Mouse (Mus musculus) hindbrain, embryonic 14.5 days (tissue): ENCODE results near the gene Mad2l2. TPM values are rescaled to one million over a fixed set of nuclear protein-coding genes. Genes with fewer than 3 reads are reported as not detected.
A peak's percentile ranks its signal among the peaks of the same experiment; 100 is the strongest.

Source experiments
- ATAC-seq: fragments of 200-750 bp; cut with Nextera tagmentation; 2 replicates; pipeline ENCODE4 v1.8.0; 2017; ENCODE audit warnings: moderate number of reproducible peaks, mild to moderate bottlenecking, moderate TSS enrichment, moderate library complexity; ENCODE audit not compliant: low FRiP score
- DNase-seq: peaks from one replicate; pipeline ENCODE4 v3.0.0-alpha.2; 2015; ENCODE audit warnings: low spot score
- H3K27ac ChIP-seq: fragments of 300-500 bp; sonication (generic); 2 replicates; pipeline ENCODE4 v1.5.1; 2014; ENCODE audit warnings: mild to moderate bottlenecking, moderate library complexity
- H3K27me3 ChIP-seq: fragments of 300-500 bp; sonication (generic); 2 replicates; pipeline ENCODE4 v1.6.1; 2014; ENCODE audit warnings: mild to moderate bottlenecking, low read length, mixed read lengths; ENCODE audit not compliant: control insufficient read depth, insufficient read depth
- H3K36me3 ChIP-seq: fragments of 300-500 bp; sonication (generic); replicated peaks from 2 replicates; pipeline ENCODE4 v1.6.1; 2014; ENCODE audit not compliant: control insufficient read depth, insufficient read depth
- H3K4me1 ChIP-seq: fragments of 300-500 bp; sonication (generic); replicated peaks from 2 replicates; pipeline ENCODE4 v1.6.1; 2014; ENCODE audit warnings: antibody characterized with exemption, low read length, mixed read lengths; ENCODE audit not compliant: control insufficient read depth, insufficient read depth
- H3K4me2 ChIP-seq: fragments of 300-500 bp; sonication (generic); replicated peaks from 2 replicates; pipeline ENCODE4 v1.6.1; 2014; ENCODE audit warnings: mild to moderate bottlenecking, moderate library complexity
- H3K4me3 ChIP-seq: fragments of 300-500 bp; sonication (generic); replicated peaks from 2 replicates; pipeline ENCODE4 v1.5.1; 2014; ENCODE audit warnings: mild to moderate bottlenecking, low read length
- H3K9ac ChIP-seq: fragments of 300-500 bp; sonication (generic); 2 replicates; pipeline ENCODE4 v1.6.1; 2014
- H3K9me3 ChIP-seq: fragments of 300-500 bp; sonication (generic); 2 replicates; pipeline ENCODE4 v1.6.1; 2016; ENCODE audit warnings: low read length; ENCODE audit not compliant: control insufficient read depth
- WGBS: fragments of 180-500 bp; shearing (Covaris S2); extraction: QIAGEN DNeasy Blood & Tissue Kit; methylation state at CpG from one replicate; pipeline ENCODE4 v1.1.7; 2014; 5-methylcytosine and 5-hydroxymethylcytosine counted together
- polyA plus RNA-seq: library from polyadenylated mRNA; unstranded; fragments of >200 nt; fragmentation: Nextera tagmentation; extraction: Ambion mirVana; gene quantifications from 2 replicates; pipeline ENCODE4 v1.2.1, GENCODE M21; 2014

Gene Mad2l2
- polyA plus RNA-seq, 1 experiment from 2014 or later: 124 TPM

GRCm38 (mm10) chr4:148087091-148087906 lies 42.9 kb upstream of the Mad2l2 start:
- WGBS: 3% methylated on average over 25 of the region's 30 CpGs
- Histone ChIP-seq H3K27ac (0 out of 2 replicates have a peak overlapping the region, but pooled peaks have one; percentile 14), H3K27me3 (no peaks in the 10 kb centered on the region), H3K4me2 (peak overlapping the region; percentile 84), H3K36me3 (no peaks in the 10 kb centered on the region), H3K4me3 (peak overlapping the region; percentile 47), H3K9ac (peak overlapping the region; percentile 61), H3K9me3 (no peaks in the 10 kb centered on the region), H3K4me1 (peaks cover 10% of the 10 kb centered on the region; the same call in 1 of the 2 replicates)
- no peak for DNase-seq
- no peak; the same call in 1 of the 2 replicates for ATAC-seq

GRCm38 (mm10) chr4:148087907-148088527 lies 42.2 kb upstream of the Mad2l2 start, which contains the start of gene Agtrap:
Gene Agtrap, minus strand, starts transcription at chr4:148088031.
- 3% methylated on average over 34 of the region's 34 CpGs for WGBS
- peak within 1 kb of the TSS; percentile 34; the same call in 1 of the 2 replicates for H3K27ac ChIP-seq
- peaks cover 10% of the 10 kb centered on the region; the same call in 1 of the 2 replicates for H3K4me1 ChIP-seq

GRCm38 (mm10) chr4:148089166-148089565 lies 41.0 kb upstream of the Mad2l2 start:
- no peak overlapping the region; the same call in 1 of the 2 replicates for H3K9ac ChIP-seq
- no peak overlapping the region for H3K27ac ChIP-seq
- no peaks in the 10 kb centered on the region for H3K27me3 ChIP-seq
- peaks cover 10% of the 10 kb centered on the region; the same call in 1 of the 2 replicates for H3K4me1 ChIP-seq
- no peak overlapping the region for H3K4me2 ChIP-seq
- no peaks in the 10 kb centered on the region for H3K9me3 ChIP-seq
- 51% methylated on average over 4 of the region's 4 CpGs for WGBS
- no peak overlapping the region for H3K4me3 ChIP-seq
- no peaks in the 10 kb centered on the region for H3K36me3 ChIP-seq
- ATAC-seq: no peak
- DNase-seq: no peak

More at GRCm38 (mm10) chr4:148087907-148088527, 42.2 kb upstream of the Mad2l2 start, which contains the start of gene Agtrap:
- H3K4me3 ChIP-seq: peak within 1 kb of the TSS; percentile 47
- no peaks in the 10 kb centered on the region for H3K36me3 ChIP-seq
- ATAC-seq: peak; percentile 91
- H3K9ac ChIP-seq: peak within 1 kb of the TSS; percentile 61
- peak within 1 kb of the TSS; percentile 84 for H3K4me2 ChIP-seq
- peak; percentile 88 for DNase-seq
- H3K9me3 ChIP-seq: no peaks in the 10 kb centered on the region
- no peaks in the 10 kb centered on the region for H3K27me3 ChIP-seq

GRCm38 (mm10) chr4:148091181-148091580 lies 39.0 kb upstream of the Mad2l2 start:
- H3K9ac ChIP-seq: no peak overlapping the region
- no peak for ATAC-seq
- peaks cover 10% of the 10 kb centered on the region; the same call in 1 of the 2 replicates for H3K4me1 ChIP-seq
- H3K36me3 ChIP-seq: no peaks in the 10 kb centered on the region
- 100% methylated on average over 1 of the region's 1 CpGs for WGBS
- no peak overlapping the region for H3K4me3 ChIP-seq
- H3K4me2 ChIP-seq: no peak overlapping the region
- H3K27ac ChIP-seq: no peak overlapping the region
- H3K9me3 ChIP-seq: no peaks in the 10 kb centered on the region
- no peak for DNase-seq
- no peaks in the 10 kb centered on the region for H3K27me3 ChIP-seq

GRCm38 (mm10) chr4:148092551-148093271 lies 37.5 kb upstream of the Mad2l2 start:
- no peak overlapping the region for H3K4me2 ChIP-seq
- DNase-seq (no peak), ATAC-seq (no peak)
- H3K9me3 ChIP-seq: no peaks in the 10 kb centered on the region
- H3K4me3 ChIP-seq: no peak overlapping the region
- H3K27ac ChIP-seq: no peak overlapping the region
- WGBS: 92% methylated on average over 11 of the region's 11 CpGs
- H3K36me3 ChIP-seq: no peaks in the 10 kb centered on the region
- H3K27me3 ChIP-seq: no peaks in the 10 kb centered on the region
- H3K4me1 ChIP-seq: peaks cover 6% of the 10 kb centered on the region
- H3K9ac ChIP-seq: no peak overlapping the region

GRCm38 (mm10) chr4:148094161-148094560 lies 36.0 kb upstream of the Mad2l2 start:
- ATAC-seq (no peak), DNase-seq (no peak)
- no peak overlapping the region for H3K4me2 ChIP-seq
- no peak overlapping the region for H3K4me3 ChIP-seq
- H3K9me3 ChIP-seq: no peaks in the 10 kb centered on the region
- WGBS: 83% methylated on average over 5 of the region's 5 CpGs
- no peaks in the 10 kb centered on the region for H3K36me3 ChIP-seq
- no peak overlapping the region for H3K9ac ChIP-seq
- no peaks in the 10 kb centered on the region for H3K27me3 ChIP-seq
- no peak overlapping the region for H3K27ac ChIP-seq
- H3K4me1 ChIP-seq: peaks cover 6% of the 10 kb centered on the region

- ATAC-seq: no peak
- 83% methylated on average over 4 of the region's 4 CpGs for WGBS
These were observed 35.1 kb upstream of the Mad2l2 start for GRCm38 (mm10) chr4:148095081-148095480.

GRCm38 (mm10) chr4:148097936-148098335 lies 32.2 kb upstream of the Mad2l2 start:
- Histone ChIP-seq H3K4me2 (no peak overlapping the region), H3K4me1 (peaks cover 11% of the 10 kb centered on the region), H3K4me3 (no peak overlapping the region), H3K27me3 (no peaks in the 10 kb centered on the region), H3K36me3 (peaks cover 18% of the 10 kb centered on the region), H3K27ac (peak overlapping the region; percentile 14; the same call in 1 of the 2 replicates), H3K9ac (no peak overlapping the region), H3K9me3 (no peaks in the 10 kb centered on the region)
- DNase-seq (no peak), ATAC-seq (no peak)
- 79% methylated on average over 2 of the region's 2 CpGs for WGBS

More at GRCm38 (mm10) chr4:148095081-148095480, 35.1 kb upstream of the Mad2l2 start:
- H3K4me2 ChIP-seq: no peak overlapping the region
- no peak for DNase-seq
- H3K9me3 ChIP-seq: no peaks in the 10 kb centered on the region
- no peak overlapping the region for H3K9ac ChIP-seq
- no peak overlapping the region for H3K27ac ChIP-seq
- peaks cover 6% of the 10 kb centered on the region for H3K4me1 ChIP-seq
- H3K4me3 ChIP-seq: no peak overlapping the region
- no peaks in the 10 kb centered on the region for H3K36me3 ChIP-seq
- H3K27me3 ChIP-seq: no peaks in the 10 kb centered on the region

GRCm38 (mm10) chr4:148098666-148099065 lies 31.5 kb upstream of the Mad2l2 start:
- Histone ChIP-seq H3K4me3 (no peak overlapping the region), H3K9me3 (no peaks in the 10 kb centered on the region), H3K36me3 (peaks cover 19% of the 10 kb centered on the region), H3K4me2 (no peak overlapping the region), H3K27ac (no peak overlapping the region), H3K4me1 (peaks cover 11% of the 10 kb centered on the region), H3K27me3 (no peaks in the 10 kb centered on the region), H3K9ac (no peak overlapping the region)
- DNase-seq: no peak
- no peak for ATAC-seq
- WGBS: 84% methylated on average over 3 of the region's 3 CpGs
